Mouse (Mus musculus): Measurements from ENCODE around the gene Gm3194. TPM values are rescaled to one million over a fixed set of nuclear protein-coding genes. Genes with fewer than 3 reads are reported as not detected.

Gene Gm3194
- 0.79 TPM for polyA plus RNA-seq (2014; fragmentation: Illumina TruSeq; extraction: RNeasy Lipid Tissue Mini Kit (QIAGEN cat#74804); ENCODE audit: low read depth, low replicate concordance)

DNA sequence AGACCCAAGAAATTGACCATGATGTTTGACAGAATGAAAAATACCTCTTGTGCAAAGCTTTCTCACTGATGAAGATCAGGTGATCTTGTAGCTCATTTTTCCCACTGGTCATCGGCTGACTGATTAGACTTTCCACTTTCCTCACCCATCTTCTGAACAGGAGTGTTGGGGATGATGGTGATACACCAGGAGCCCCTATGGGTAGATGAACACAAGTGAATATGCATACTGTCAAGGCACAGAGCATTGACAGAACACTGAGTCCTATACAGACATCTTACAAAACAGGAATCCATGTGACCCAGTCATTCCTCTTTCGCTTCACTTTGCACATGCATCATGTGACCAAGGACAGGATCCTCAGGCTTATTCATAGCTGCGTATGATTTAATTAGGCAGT is at the start of gene Gm3194:
TSS of gene Gm3194 (minus strand) at position 101 of the 400 bp plus-strand sequence.

DNA sequence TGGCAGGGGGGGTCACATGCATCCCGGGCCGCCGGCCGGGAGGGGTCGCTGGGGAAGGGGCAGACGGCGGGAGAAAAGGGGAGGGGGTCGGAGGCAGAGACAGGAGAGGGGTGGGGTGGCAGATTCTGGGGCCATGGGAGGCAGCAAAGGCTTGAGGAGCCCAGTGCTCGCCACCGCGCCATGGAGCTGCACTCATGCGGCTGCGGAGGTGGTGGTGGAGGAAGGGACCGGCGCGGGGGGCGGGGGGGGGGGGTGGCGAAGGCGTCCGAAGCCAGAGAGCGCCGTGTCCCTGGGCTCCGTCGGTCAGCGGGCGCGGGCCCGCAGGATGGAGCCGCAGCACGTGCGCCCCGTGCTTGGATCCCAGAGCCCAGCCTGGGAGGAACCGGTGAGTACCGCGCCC is 46.1 kb upstream of the Gm3194 start, which contains the start of gene Gm3488:
TSS of gene Gm3488 (plus strand) at position 301 of the 400 bp plus-strand sequence.

DNA sequence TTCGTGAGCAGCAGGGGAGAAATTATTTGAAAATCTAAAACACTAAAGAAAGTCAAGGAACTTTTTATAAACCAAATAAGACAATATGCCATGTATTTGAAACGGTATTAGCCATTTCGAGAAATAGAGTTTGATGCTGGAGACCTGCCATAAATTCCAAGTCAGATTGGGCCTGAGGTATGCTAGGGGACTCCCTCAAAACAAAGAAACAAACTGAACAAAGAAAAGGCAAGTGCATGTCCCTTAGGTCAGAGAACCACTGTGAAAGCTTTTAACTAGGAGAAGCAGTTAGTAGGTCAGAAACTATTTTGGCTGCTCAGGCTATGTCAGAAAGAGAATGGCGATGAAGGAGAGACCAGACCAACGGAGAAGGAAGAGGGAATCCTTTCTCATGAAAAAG is 28.6 kb upstream of the Gm3194 start, which contains the start of gene Gm3187:
TSS of gene Gm3187 (plus strand) at position 301 of the 400 bp plus-strand sequence.

DNA sequence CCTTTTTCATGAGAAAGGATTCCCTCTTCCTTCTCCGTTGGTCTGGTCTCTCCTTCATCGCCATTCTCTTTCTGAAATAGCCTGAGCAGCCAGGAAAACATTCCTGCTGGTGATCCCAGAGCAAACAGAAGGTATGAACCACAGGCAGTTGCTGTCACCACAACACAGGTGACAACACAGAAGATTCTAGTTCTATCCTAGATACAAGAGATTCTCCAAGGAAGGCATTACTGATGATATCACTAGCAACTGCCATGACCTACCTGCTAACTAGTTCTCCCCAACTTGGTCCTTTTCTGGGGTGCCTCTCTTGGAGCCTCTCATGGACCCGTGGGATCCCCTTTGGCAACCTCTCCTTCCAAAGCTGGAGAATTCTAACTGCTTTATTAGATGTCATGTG is 22.5 kb upstream of the Gm3194 start, which contains the start of gene Gm8246:
TSS of gene Gm8246 (minus strand) at position 101 of the 400 bp plus-strand sequence.

DNA sequence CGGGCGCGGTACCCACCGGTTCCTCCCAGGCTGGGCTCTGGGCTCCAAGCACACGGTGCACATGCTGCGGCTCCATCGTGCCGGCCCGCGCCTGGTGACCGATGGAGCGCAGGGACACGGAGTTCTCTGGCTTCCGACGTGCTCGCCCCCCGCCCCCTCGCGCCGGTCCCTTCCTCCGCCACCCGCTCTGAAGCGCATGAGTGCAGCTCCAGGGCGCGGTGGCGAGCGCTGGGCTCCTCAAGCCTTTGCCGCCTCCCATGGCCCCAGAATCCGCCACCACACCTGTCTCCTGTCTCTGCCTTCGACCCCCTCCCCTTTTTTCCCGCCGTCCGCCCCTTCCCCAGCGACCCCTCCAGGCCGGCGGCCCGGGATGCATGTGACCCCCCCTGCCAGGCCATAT is 66.3 kb downstream of the Gm3194 start, which contains the start of gene Gm3500:
TSS of gene Gm3500 (minus strand) at position 101 of the 400 bp plus-strand sequence.

Other genes starting within 250 kb of the Gm3194 start
- gene Gm3526, start 194.9 kb downstream of the Gm3194 start, polyA plus RNA-seq (2014; fragmentation: Illumina TruSeq; extraction: RNeasy Lipid Tissue Mini Kit (QIAGEN cat#74804); ENCODE audit: low read depth, low replicate concordance) = not detected
- not detected for gene Gm3542, start 120.5 kb downstream of the Gm3194 start, polyA plus RNA-seq (2014; fragmentation: Illumina TruSeq; extraction: RNeasy Lipid Tissue Mini Kit (QIAGEN cat#74804); ENCODE audit: low read depth, low replicate concordance)
- not detected for gene Gm3500, start 66.4 kb downstream of the Gm3194 start, polyA plus RNA-seq (2014; fragmentation: Illumina TruSeq; extraction: RNeasy Lipid Tissue Mini Kit (QIAGEN cat#74804); ENCODE audit: low read depth, low replicate concordance)
- not detected for gene Gm8246, start 22.4 kb upstream of the Gm3194 start, polyA plus RNA-seq (2014; fragmentation: Illumina TruSeq; extraction: RNeasy Lipid Tissue Mini Kit (QIAGEN cat#74804); ENCODE audit: low read depth, low replicate concordance)
- gene Gm3187, start 28.7 kb upstream of the Gm3194 start, polyA plus RNA-seq (2014; fragmentation: Illumina TruSeq; extraction: RNeasy Lipid Tissue Mini Kit (QIAGEN cat#74804); ENCODE audit: low read depth, low replicate concordance) = not detected
- 0.66 TPM for gene Gm3488, start 46.2 kb upstream of the Gm3194 start, polyA plus RNA-seq (2014; fragmentation: Illumina TruSeq; extraction: RNeasy Lipid Tissue Mini Kit (QIAGEN cat#74804); ENCODE audit: low read depth, low replicate concordance)
- not detected for gene Gm3532, start 83.0 kb upstream of the Gm3194 start, polyA plus RNA-seq (2014; fragmentation: Illumina TruSeq; extraction: RNeasy Lipid Tissue Mini Kit (QIAGEN cat#74804); ENCODE audit: low read depth, low replicate concordance)
- gene Gm8265, start 177.6 kb upstream of the Gm3194 start, polyA plus RNA-seq (2014; fragmentation: Illumina TruSeq; extraction: RNeasy Lipid Tissue Mini Kit (QIAGEN cat#74804); ENCODE audit: low read depth, low replicate concordance) = not detected
- gene Gm9603, start 232.0 kb upstream of the Gm3194 start, polyA plus RNA-seq (2014; fragmentation: Illumina TruSeq; extraction: RNeasy Lipid Tissue Mini Kit (QIAGEN cat#74804); ENCODE audit: low read depth, low replicate concordance) = not detected

All from sigmoid colon, adult 10 weeks (tissue).